Mouse (Mus musculus) thymus, postnatal 14 days (tissue): Measurements from ENCODE around the gene Ninj2.

ENCODE experiments used
- DNase-seq: peaks from one replicate; pipeline ENCODE4 v3.0.0; 2021

Ninj2 gene

DNA sequence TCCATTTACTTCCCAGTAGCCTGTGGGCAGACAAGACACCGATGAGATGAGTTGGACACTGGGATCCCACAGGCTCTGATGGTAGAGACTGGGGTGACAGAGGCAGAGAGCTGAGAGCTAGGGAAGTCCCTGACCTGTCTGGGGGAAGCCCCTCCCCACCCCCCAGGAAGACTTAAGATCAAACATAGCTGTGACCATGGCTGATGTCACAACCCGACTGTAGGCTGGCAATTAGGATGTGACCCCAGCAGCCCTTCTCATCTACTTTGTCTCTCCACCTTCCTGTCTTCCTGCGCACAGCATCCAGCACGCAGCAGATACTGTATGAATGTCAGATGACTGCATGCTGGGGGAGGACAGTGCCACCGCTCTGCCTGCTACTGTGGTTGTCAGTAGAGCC lies 113.4 kb downstream of the Ninj2 start:
- no peak for DNase-seq

DNA sequence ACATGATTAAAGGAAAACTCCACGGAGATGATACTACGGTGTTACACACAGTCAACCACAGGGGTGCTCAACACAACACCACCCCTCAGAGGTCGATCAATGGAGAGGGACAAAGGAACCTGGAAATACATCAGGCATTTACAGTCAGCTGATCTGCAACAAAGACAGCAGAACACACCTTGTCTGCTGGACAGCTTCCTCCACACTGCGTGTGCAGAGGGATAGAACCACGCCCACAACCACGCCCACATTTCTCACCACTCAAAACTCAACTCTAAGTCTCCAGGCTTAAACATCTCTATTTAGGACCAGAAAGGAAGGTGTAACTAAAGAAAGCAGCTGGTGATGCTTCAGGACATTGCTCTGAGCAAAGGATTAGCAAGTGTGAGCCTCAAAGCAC lies 118.4 kb downstream of the Ninj2 start:
- DNase-seq: no peak

DNA sequence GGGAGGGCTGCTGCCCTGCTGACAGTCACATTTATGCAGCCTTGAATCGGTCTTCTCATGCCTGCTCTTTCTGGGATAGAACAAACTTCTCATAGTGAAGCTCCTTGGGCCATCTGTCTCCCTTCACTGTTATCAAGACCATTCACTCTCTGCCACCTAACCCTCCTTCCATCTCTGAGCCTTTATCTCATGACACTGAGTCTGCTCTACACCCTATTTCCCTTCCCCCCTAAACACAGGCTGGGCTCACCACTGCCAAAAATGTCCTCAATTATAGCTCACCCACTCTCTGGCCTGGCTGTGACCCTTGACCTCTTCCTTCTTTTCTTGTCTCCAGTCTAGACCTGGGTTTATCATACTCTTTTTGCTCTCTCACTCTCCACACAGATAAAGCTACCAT lies 123.6 kb downstream of the Ninj2 start:
- DNase-seq: no peak

DNA sequence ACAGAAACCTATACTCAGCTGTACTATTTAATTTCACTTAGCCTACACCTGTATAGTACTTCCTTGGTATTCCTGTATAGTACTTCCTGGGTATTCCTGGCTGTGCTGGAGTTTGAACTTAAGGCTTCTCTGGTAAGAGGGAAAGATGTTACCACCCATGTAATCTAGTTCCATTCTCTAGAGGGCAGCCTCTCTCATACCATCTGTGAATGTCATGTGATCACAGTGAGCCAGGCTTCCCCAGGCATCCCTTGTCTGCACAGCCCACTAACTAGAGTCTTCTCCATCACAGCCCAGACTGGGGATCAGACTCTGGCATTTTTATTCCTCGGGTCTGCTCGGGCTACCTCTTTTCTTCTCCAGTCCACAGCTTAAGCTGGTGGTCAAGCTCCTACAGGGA lies 126.1 kb downstream of the Ninj2 start:
- DNase-seq: no peak

DNA sequence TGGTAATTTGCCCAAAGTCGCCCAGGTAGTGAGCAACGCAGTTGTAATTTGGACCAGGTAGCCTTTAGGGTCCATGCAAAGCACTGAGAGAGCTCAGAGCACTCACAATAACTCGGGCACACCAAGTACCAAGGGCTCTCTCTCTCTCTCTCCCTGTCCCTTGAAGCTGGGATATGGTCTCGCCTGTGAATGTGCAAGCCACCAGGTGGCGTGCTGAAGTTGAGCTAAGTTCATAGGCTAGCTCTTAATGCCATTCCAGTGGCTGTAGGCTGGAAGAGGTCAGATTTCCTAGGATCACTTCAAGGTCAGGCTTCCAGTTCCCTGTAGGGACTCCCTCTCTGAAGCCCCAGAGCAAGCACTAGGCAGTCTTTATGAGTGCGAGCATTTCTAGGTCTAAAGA lies 129.5 kb downstream of the Ninj2 start:
- peak; percentile 43 for DNase-seq

DNA sequence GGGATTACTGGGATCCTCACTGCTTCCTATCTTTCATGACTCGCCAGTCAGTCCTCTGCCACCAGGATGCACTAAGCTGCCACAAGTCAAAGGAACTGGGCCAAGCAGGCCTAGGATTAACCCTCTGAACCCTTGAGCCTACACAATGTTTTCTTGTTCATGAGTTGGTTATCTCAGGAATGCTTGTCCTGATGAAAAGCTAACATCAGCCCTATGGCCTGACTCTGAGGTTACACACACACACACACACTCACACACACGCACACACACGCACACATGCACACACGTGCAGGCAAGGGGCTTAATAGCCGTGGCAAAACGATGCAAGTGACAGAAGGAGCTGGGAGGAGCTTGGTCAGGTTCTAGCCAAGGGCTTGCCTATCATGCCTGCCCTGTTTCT lies 132.2 kb downstream of the Ninj2 start:
- DNase-seq: no peak

DNA sequence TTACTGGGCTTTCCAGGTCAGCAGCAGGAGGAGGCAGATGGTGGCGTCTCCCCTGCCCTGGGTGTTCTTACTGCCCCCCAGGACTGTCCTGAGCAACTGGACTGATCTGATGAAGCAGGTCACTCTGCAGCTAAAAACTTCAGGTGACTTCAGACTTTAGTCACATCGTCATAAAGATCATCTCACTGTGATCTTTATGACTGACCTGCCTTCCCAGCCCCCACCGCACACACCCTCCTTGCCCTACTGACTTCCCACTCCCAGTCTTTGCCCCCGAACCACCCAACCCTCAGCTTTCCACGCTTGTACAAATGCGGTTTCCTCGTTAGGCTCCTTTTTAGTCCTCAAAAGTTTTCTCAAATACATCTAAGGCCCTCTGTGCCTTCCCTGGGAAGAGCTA lies 133.9 kb downstream of the Ninj2 start:
- DNase-seq: no peak

DNA sequence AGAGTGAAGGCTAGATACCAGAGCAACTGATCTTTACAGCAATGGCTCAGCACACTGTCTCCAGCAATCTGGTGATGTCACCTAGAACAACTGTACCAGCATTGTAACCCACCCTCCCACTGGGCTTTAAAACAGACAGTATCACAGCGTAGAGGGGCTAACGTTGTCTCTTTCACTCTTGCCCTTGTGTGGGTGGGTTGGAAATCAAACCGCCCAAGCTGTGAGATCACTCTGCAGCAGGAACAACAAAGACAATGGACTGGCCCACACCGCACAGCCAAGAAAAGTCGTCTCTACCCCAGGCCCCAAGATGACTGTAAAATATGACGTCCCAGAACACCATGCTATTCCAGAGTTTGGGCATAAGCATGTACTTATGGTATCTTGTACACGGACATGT lies 136.7 kb downstream of the Ninj2 start:
- DNase-seq: no peak

DNA sequence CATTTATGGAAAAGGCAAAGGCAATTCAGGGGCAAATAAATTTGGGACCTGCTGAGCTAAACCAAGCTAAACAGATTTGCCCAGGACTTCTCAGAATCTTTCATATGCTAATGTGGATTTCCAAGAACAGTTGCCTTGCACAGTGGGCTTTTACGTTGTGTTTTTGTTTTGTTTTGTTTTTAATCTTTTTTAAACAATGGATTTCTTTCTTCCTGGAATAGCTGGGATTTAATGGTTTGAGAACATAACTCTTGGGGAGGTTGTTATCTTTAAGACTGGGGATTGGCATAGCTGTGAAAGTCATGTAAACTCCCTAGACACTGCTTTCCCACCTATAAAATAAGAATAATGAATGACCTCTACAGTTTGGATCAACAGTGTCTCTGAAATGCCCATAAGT lies 137.3 kb downstream of the Ninj2 start:
- no peak for DNase-seq

DNA sequence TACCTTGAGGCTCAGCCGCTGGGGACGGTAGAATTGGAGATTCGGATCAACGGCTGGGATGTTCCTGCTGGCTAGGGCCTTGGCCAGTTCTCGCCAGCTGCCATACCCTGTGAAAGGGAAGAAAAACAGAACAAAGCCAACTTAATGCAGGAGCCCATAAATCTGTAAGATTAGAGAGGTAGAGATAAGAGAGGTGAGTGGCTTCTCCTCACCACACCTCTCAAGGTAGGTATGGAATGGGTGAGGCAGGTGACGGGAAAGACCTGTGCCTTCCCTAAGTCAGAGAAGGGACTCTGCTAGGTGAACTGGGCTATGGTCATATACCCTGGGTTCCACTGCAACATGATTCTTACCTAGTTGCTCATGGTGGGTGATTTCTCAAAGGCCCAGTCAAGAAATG lies 139.7 kb downstream of the Ninj2 start:
- no peak for DNase-seq

DNA sequence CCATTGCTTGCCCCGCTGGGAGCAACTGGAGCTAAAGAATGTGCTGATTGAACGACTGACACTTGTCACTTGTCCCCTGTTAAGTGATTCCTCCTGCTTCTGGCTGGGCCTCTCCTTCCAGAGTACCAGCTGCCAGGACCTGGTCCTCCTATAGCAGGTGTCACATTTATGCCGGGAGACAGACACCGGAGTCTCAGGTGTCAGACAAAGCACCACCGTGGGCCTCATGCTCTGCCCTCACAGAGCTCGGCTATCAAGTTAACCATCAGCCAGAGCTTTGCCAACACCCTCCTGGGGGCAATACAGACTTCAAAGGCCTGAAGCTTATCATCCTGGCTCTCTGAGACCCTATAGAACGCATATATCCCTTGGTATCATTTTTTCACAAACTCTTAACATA lies 142.7 kb downstream of the Ninj2 start:
- no peak for DNase-seq

DNA sequence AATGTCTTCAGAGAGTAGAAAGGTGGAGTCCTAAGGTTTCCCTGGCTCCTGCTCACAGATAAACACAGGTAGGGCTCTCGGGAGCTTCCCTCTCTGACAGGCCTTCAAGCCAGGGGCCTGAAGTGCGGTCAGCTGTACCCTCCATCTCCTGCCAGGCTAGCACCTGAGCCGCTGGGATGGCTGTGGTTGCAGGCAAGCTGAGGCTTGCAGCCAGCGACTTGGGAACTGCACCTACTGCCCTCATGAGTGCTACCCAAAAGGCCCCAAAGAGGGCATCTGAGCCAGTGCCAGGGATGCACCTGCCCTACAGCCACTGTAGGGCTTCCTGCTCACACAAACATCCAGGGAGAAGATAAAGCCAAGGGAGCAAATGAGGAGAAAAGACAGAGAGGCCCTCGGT lies 147.3 kb downstream of the Ninj2 start:
- DNase-seq: no peak

DNA sequence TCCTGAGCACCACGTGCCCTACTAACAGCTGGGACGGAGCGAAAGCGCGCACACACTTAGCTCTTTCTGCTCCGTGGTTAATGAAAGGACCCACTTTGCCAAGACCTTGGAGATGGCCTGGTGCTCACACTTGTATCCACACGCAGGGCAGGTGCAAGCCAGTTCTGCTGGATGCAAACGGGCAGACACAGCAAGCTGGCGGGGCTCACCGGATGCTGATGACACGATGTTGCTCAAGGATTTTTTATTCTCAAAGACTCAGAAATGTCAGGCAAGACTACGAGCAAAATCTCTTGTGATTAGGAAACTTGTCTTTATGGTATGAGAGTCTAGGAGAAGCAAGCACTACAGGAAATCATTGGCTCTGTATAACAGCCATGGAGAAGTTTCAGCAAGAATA lies 148.3 kb downstream of the Ninj2 start:
- DNase-seq: no peak

DNA sequence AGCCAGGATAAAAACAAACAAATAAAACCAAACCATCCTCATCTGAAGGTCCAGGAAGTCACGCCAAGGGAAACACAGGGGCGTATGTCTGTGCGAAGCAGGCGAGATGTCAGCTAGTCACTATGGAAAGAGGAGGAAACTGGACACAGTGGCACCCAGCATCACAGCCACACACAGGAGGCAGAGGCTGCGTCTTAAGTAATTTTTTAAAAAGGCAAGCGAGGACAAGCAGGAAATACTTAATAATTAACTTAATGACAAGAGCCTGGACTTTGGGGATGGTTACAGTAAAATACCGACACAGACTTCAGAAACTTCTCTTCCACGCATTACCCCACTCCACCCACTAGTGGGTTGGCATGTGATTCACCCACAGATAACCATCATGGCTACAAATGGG lies 149.4 kb downstream of the Ninj2 start:
- no peak for DNase-seq

DNA sequence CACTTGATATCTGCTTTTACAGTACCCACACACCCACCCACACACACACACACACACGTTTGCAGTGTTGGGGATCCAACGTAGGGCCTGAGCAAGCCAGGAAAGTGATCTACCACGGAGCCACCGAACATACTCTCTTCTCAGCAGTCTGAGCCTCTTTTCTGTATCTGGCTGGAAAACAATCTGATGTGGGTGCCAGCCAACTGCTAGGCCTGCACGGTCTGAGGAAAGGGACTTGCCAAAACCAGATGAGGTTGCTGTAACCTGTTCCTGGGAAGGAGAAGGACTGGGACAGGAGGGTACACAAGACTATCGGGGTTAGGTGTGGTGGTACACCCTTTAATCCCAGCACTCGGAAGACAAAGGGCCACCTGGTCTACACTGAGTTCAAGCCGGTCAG lies 150.1 kb downstream of the Ninj2 start:
- DNase-seq: no peak

DNA sequence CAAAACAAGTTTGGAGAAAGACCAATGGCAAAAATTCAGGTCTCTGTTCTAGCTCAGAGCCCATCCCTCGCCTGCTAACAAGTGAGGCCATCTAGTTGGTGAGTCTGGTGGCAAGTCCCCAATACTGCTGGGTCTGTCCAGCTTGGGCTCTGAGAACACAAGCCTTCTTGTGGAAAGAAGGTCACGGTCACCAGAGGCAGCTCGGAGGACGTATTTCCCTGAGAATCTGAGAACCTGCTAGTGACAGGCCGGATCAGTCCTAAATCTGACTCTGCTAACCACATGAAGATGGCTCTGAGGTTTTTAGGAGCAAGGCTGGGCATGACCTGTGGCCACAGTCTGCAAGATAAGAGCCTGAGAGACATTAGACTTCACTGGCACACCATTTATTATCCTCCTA lies 153.5 kb downstream of the Ninj2 start:
- no peak for DNase-seq

DNA sequence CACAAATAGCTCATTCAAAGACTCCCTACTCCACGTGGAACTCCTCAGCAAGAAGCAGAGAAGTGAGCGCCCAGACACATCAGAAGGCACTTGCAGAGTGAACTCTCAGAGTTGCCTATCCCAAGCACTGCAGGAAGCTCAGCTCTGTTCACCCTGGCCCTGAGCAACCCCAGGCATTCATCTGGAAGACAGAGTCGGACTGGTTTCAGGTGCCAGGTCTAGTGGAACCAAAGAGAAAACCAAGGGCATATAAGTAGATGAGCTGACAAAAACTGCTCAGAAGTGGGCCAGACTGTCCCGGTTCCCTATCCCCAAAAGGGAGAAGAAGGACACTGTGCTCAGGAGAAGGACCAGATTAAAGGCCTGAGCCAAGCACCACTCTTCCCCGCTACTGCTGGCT lies 156.7 kb downstream of the Ninj2 start:
- DNase-seq: no peak
